Mouse (Mus musculus) lung, postnatal 36 days (tissue): ENCODE data around the gene Lrriq1.

ENCODE experiments used
- DNase-seq: peaks from one replicate; pipeline ENCODE4 v3.0.0; 2022; ENCODE audit warnings: mixed read lengths

Gene Lrriq1

DNA sequence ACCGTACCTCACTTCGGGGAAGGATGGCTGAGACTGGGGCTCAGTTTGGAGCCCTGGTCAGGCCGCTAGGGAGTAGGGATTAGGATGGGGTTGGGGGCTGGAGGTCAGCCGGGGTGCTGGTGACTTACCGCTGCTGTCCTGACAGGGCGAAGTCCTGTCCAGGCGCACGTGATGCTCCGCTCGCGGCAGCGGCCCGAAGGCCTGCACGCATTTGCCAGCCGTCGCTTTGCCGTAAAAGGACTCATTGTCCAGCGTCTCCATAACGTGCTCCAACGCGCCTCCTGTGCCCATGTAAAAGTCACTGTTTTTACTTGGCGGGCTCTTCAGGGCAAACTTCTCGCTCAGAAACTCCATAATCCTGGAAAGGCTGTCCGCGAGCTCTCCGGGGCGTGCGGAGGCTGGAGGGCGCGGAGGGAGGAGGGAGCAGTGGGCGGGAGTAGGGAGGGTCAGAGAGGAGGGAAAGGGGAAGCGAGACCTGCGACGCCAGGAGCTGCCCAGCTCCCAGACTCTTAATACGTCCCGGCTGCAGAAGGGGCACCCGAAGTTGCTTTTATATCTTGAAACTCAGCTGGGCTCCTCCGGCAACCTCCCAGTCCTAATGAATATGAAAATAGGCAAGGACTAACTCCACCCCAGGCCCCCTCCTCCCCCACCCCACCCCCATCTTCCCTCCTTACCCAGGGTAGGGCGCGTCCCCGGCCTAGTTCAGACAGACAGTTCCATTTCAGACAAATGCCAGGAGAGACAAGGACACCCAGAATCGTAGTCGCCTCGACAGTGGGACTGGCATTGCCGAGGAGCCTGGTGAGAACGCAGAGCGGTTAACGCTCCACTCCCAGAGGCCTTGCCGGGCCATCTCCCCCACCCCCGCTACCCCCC, 207.6 kb downstream of the Lrriq1 start:
- no peak for DNase-seq

DNA sequence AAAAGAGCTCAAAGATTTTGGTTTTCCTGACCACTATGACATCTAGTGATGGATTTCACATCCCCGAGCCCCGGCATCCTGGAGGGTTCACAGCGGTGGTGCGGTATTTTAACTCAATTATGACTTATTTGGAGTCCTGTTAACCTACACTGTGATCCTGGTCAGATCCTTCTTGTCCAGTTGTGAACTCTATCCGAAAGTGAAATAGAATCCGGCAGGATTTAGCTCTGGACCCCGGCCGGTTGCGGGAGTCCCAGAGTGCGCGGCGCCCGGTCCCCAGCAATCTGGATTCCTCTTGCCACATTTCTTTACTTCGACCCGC, 208.2 kb downstream of the Lrriq1 start:
- DNase-seq = no peak

- no peak for DNase-seq
Measured at GRCm38 (mm10) chr10:103027226-103027930, 208.7 kb downstream of the Lrriq1 start.

GRCm38 (mm10) chr10:103026636-103027225, 209.4 kb downstream of the Lrriq1 start:
- DNase-seq = no peak

- no peak for DNase-seq
Measured at GRCm38 (mm10) chr10:103002556-103002955, 233.6 kb downstream of the Lrriq1 start.

GRCm38 (mm10) chr10:103000902-103001301, 235.2 kb downstream of the Lrriq1 start:
- DNase-seq = no peak

DNA sequence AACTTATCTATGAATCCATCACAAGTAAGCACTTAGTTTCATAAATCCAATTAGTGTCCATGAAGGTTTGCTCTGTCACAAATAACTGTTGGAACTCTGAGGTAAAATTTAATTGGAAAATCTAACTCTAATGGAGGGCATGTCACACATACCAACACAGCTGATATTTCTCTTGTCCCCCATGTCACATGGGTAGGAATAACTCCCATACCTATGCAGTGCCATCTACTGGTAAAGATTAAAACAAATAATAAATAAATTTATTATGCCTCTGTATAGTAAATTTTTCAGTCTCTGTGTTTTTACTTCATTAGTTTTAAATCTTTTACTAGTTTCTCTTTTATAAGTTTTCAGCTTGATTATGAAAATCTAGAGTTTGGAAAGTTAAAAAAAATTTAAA, 236.5 kb downstream of the Lrriq1 start:
- DNase-seq = no peak
